Mouse (Mus musculus) heart, embryonic 14.5 days (tissue): ENCODE results near the gene Tmem131l. TPM values are rescaled to one million over a fixed set of nuclear protein-coding genes. Genes with fewer than 3 reads are reported as not detected.
A peak's percentile ranks its signal among the peaks of the same experiment; 100 is the strongest.

Experiments used
- ATAC-seq: fragments of 200-750 bp; cut with Nextera tagmentation; 2 replicates; pipeline ENCODE4 v1.8.0; 2017; ENCODE audit warnings: low read depth, moderate TSS enrichment; ENCODE audit not compliant: insufficient number of reproducible peaks, insufficient read depth, low FRiP score
- H3K27ac ChIP-seq, 2 experiments: fragments of 200-500 bp in 1 of 2; fragments of 300-500 bp in 1 of 2; sonication (generic) in 1 of 2; replicated peaks in 1 of 2; 2 replicates each; pipeline ENCODE4 v1.5.1; 2012 to 2014; ENCODE audit warnings: low read depth in 2 of 2, low read length in 2 of 2, control low read depth in 1 of 2, mild to moderate bottlenecking in 1 of 2, mixed read lengths in 1 of 2; ENCODE audit not compliant: control insufficient read depth in 1 of 2, insufficient read depth in 1 of 2
- H3K27me3 ChIP-seq: fragments of 300-500 bp; sonication (generic); 2 replicates; pipeline ENCODE4 v1.6.1; 2014; ENCODE audit warnings: mild to moderate bottlenecking, low read length, control low read depth; ENCODE audit not compliant: control insufficient read depth, insufficient read depth
- H3K36me3 ChIP-seq: fragments of 300-500 bp; sonication (generic); 2 replicates; pipeline ENCODE4 v1.6.1; 2014; ENCODE audit warnings: mild to moderate bottlenecking, control low read depth, low read length, mixed read lengths; ENCODE audit not compliant: control insufficient read depth, insufficient read depth
- H3K4me1 ChIP-seq, 2 experiments: fragments of 200-500 bp in 1 of 2; fragments of 300-500 bp in 1 of 2; sonication (generic) in 1 of 2; 2 replicates each; pipeline ENCODE4 v1.6.1; 2012 to 2014; ENCODE audit warnings: low read length in 2 of 2, control low read depth in 1 of 2, mixed read lengths in 1 of 2; ENCODE audit not compliant: control insufficient read depth in 2 of 2, insufficient read depth in 2 of 2
- H3K4me2 ChIP-seq: fragments of 300-500 bp; sonication (generic); 2 replicates; pipeline ENCODE4 v1.6.1; 2014; ENCODE audit warnings: mild to moderate bottlenecking, low read length
- H3K4me3 ChIP-seq, 2 experiments: fragments of 200-500 bp in 1 of 2; fragments of 300-500 bp in 1 of 2; sonication (generic) in 1 of 2; 2 replicates each; pipeline ENCODE4 v1.5.1; 2012 to 2014; ENCODE audit warnings: low read length in 2 of 2, mild to moderate bottlenecking in 2 of 2, control low read depth in 1 of 2, low read depth in 1 of 2, moderate library complexity in 1 of 2; ENCODE audit not compliant: control insufficient read depth in 1 of 2, insufficient read depth in 1 of 2
- H3K9ac ChIP-seq: fragments of 300-500 bp; sonication (generic); 2 replicates; pipeline ENCODE4 v1.6.1; 2014; ENCODE audit warnings: mild to moderate bottlenecking, low read length
- H3K9me3 ChIP-seq: fragments of 300-500 bp; sonication (generic); 2 replicates; pipeline ENCODE4 v1.6.1; 2016; ENCODE audit warnings: low read length, control low read depth; ENCODE audit not compliant: control insufficient read depth
- WGBS: fragments of 180-500 bp; shearing (Covaris S2); extraction: QIAGEN DNeasy Blood & Tissue Kit; methylation state at CpG from one replicate; pipeline ENCODE4 v1.1.7; 2014; 5-methylcytosine and 5-hydroxymethylcytosine counted together
- polyA plus RNA-seq: library from polyadenylated mRNA; unstranded; fragments of >200 nt; fragmentation: Nextera tagmentation; extraction: Ambion mirVana; gene quantifications from 2 replicates; pipeline ENCODE4 v1.2.1, GENCODE M21; 2014

Gene Tmem131l
- polyA plus RNA-seq, 1 experiment from 2014 or later = 30.6 TPM

GRCm38 (mm10) chr3:83994217-83994839 lies 45.6 kb downstream of the Tmem131l start:
- ATAC-seq = peak; percentile 49
- Histone ChIP-seq H3K4me2 (no peak overlapping the region), H3K9me3 (no peaks in the 10 kb centered on the region), H3K9ac (no peak overlapping the region), H3K4me1 (peaks cover 36 to 58% of the 10 kb centered on the region in 2 experiments), H3K27ac (peak overlapping the region; percentile 11 to 91; a peak in 2 of 4 replicates), H3K4me3 (no peak overlapping the region), H3K36me3 (no peaks in the 10 kb centered on the region), H3K27me3 (no peaks in the 10 kb centered on the region)
- 26% methylated on average over 8 of the region's 8 CpGs for WGBS

GRCm38 (mm10) chr3:83993089-83993516 lies 46.9 kb downstream of the Tmem131l start:
- Histone ChIP-seq H3K36me3 (no peaks in the 10 kb centered on the region), H3K27ac (peak overlapping the region; percentile 65 to 91), H3K9ac (no peak overlapping the region), H3K4me2 (0 out of 2 replicates have a peak overlapping the region, but pooled peaks have one; percentile 6), H3K4me1 (peaks cover 43 to 60% of the 10 kb centered on the region in 2 experiments), H3K27me3 (no peaks in the 10 kb centered on the region), H3K4me3 (no peak overlapping the region), H3K9me3 (no peaks in the 10 kb centered on the region)
- 25% methylated on average over 8 of the region's 8 CpGs for WGBS
- ATAC-seq = peak; percentile 74

- ATAC-seq = no peak
- Histone ChIP-seq H3K4me2 (no peak overlapping the region), H3K4me1 (peaks cover 41 to 56% of the 10 kb centered on the region in 2 experiments), H3K9me3 (no peaks in the 10 kb centered on the region), H3K27ac (peak overlapping the region in 1 of 2 experiments; percentile 91; a peak in 2 of 4 replicates), H3K36me3 (no peaks in the 10 kb centered on the region), H3K9ac (peak overlapping the region; percentile 35; the same call in 1 of the 2 replicates), H3K4me3 (no peak overlapping the region), H3K27me3 (no peaks in the 10 kb centered on the region)
- WGBS = 80% methylated on average over 8 of the region's 8 CpGs
Observed at GRCm38 (mm10) chr3:83991691-83992524, 48.1 kb downstream of the Tmem131l start.

GRCm38 (mm10) chr3:83988214-83988613 lies 51.8 kb downstream of the Tmem131l start:
- WGBS = 43% methylated on average over 4 of the region's 4 CpGs
- Histone ChIP-seq H3K4me1 (peaks cover 30 to 39% of the 10 kb centered on the region in 2 experiments), H3K4me3 (no peak overlapping the region), H3K9ac (no peak overlapping the region), H3K4me2 (no peak overlapping the region), H3K36me3 (no peaks in the 10 kb centered on the region), H3K9me3 (no peaks in the 10 kb centered on the region), H3K27me3 (no peaks in the 10 kb centered on the region), H3K27ac (no peak overlapping the region)
- ATAC-seq = no peak

GRCm38 (mm10) chr3:83987533-83988112 lies 52.4 kb downstream of the Tmem131l start:
- no peaks in the 10 kb centered on the region for H3K9me3 ChIP-seq
- no peak overlapping the region for H3K4me2 ChIP-seq
- H3K4me3 ChIP-seq = no peak overlapping the region
- H3K36me3 ChIP-seq = no peaks in the 10 kb centered on the region
- ATAC-seq = no peak
- H3K9ac ChIP-seq = no peak overlapping the region
- WGBS = 91% methylated on average over 8 of the region's 8 CpGs
- H3K27ac ChIP-seq = no peak overlapping the region
- no peaks in the 10 kb centered on the region for H3K27me3 ChIP-seq
- peaks cover 25 to 33% of the 10 kb centered on the region in 2 experiments for H3K4me1 ChIP-seq

- Histone ChIP-seq H3K27me3 (no peaks in the 10 kb centered on the region), H3K36me3 (no peaks in the 10 kb centered on the region), H3K4me1 (peaks cover 19 to 24% of the 10 kb centered on the region in 2 experiments), H3K27ac (no peak overlapping the region), H3K4me2 (no peak overlapping the region), H3K4me3 (no peak overlapping the region), H3K9me3 (no peaks in the 10 kb centered on the region), H3K9ac (no peak overlapping the region)
- WGBS = 50% methylated on average over 3 of the region's 3 CpGs
- no peak for ATAC-seq
Observed at GRCm38 (mm10) chr3:83986740-83987139, 53.2 kb downstream of the Tmem131l start.

GRCm38 (mm10) chr3:83985426-83985825 lies 54.5 kb downstream of the Tmem131l start:
- H3K4me2 ChIP-seq = no peak overlapping the region
- H3K27me3 ChIP-seq = no peaks in the 10 kb centered on the region
- H3K36me3 ChIP-seq = no peaks in the 10 kb centered on the region
- no peak for ATAC-seq
- peaks cover 21 to 24% of the 10 kb centered on the region in 2 experiments for H3K4me1 ChIP-seq
- H3K27ac ChIP-seq = no peak overlapping the region
- H3K9me3 ChIP-seq = no peaks in the 10 kb centered on the region
- H3K4me3 ChIP-seq = no peak overlapping the region
- no peak overlapping the region for H3K9ac ChIP-seq
- 78% methylated on average over 6 of the region's 6 CpGs for WGBS
